Mouse (Mus musculus) kidney, adult 8-10 months (tissue): ENCODE results near the gene Ptprm.

Source experiments
- DNase-seq, 2 experiments: peaks; one replicate each; pipeline ENCODE4 v3.0.0; 2022

Gene Ptprm

GRCm38 (mm10) chr17:66757025-66757511 is 597.2 kb downstream of the Ptprm start:
- DNase-seq: no peak

GRCm38 (mm10) chr17:66756500-66756899 is 597.8 kb downstream of the Ptprm start:
- no peak for DNase-seq

DNA sequence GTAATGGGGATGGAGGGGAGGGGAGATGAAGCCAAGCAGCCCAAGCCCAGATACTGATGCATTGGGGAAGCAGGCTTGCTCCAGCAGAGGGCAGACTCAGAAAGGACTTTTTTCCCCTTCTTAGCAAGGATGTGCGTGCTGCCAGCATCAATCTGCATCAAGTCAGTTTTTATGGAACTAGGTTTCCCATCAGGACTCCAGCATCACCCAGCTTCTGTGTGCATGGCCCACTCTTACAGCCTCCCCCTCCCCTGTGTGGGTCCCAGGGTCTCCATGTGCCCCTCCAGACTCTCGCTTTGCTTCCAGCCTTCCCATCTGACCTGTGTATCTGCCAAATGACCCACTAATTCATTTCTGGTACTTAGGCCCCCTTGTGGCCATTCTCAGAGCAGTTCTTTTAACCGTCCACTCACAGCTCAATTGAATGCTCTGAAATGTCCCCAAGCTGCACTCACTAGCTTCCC is 599.0 kb downstream of the Ptprm start:
- DNase-seq: peak in 1 of 2 experiments; percentile 31

DNA sequence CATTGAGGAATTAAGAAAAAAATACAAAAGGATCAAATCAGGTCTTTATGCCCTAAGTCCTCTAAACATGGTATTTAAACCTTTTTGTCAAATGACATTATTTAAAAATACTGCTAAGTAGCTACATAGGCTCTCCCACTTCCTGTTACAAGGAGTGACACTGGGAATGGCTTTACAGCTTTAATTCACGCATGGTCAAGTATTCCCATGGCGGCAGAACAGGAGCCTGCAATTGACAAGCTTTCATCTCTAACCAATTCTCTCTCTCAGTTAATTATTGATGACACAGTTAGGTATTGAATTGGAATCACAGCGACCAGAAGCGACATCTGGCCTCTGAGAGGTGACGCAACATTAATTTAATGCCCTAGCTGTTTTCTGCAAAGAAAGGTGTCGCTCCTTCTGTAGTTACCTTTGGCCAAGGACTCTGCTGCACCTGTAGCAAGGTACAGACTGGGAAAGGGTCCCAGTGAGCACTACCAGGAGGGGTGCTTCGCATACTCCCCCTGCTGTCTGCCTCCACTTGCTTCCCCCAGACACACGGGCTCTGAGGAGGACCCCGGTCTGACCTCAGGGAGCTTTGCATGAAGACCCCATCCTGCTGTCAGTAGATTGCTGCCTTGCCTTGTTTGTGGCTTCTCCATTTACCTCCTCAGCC is 599.9 kb downstream of the Ptprm start:
- no peak for DNase-seq

DNA sequence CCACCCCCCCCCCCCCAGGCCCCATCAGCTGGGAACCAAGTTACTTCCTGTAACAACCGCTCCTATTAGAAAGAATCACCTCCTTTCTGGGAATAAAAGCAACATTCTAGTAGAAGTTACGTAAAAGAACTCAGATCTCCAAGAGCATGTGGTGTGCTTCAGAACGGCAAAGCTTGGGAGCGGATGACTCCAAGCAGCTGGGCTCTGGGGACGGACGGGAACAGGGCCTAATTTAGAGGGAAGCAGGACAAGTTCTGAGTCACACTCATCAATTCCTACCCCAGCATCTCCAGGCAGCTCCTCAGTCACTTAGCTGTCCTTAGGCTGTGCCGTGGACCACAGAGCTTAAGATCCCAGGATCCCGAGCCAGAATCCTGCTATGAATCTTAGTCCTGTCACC is 602.5 kb downstream of the Ptprm start:
- DNase-seq: no peak

DNA sequence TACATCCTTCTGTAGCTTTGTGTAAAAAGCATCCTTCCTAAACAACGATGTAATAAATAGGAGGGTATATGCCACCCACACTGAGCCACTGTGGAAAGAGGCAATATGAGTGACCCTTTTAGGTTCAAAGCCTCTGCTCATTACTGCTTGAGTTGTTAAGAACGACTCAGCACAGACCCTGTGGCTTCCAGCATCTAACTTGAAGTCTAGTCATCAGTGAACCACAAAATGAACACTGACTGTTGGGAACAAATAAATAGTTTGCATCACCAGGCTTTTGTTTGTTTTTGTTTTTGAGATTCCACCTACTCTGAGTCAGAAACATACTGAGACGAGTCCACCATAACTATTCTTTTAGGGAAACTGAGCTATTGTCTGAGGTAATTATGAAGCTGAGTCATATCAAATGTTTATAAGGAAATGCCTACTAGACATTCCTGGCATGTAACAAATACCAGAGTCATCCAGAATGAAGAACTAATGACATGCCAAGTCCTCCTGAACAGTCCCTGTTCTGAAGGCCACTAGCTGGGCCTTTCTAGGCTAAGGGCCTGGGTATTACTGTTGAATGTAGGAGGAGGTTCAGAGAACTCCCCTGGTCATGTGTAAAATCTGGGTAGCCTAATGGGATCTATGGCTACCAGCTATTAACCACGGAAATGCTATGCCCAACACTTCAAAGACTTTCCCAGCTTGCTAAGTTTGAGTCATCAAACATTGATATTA is 603.6 kb downstream of the Ptprm start:
- DNase-seq: no peak

DNA sequence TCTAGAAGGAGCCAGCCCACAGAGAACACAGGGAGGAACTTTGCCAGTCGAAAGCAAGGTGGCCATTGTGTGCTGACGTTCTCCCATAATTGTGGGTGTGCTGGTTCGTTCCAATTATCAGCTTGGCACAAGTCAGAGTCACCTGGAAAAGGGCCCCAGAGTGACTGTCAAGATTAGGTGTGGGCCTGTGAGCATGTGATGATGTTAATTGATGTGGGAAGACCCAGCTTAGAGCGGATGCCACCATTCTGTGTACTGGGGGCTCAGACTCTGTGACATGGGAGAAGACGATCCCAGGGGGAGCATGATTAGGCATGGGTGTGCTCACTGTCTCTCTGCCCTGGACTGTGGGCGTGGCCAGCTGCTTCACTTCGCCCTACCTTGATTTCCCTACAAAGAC is 604.3 kb downstream of the Ptprm start:
- no peak for DNase-seq

GRCm38 (mm10) chr17:66746506-66746905 is 607.8 kb downstream of the Ptprm start:
- DNase-seq: no peak

DNA sequence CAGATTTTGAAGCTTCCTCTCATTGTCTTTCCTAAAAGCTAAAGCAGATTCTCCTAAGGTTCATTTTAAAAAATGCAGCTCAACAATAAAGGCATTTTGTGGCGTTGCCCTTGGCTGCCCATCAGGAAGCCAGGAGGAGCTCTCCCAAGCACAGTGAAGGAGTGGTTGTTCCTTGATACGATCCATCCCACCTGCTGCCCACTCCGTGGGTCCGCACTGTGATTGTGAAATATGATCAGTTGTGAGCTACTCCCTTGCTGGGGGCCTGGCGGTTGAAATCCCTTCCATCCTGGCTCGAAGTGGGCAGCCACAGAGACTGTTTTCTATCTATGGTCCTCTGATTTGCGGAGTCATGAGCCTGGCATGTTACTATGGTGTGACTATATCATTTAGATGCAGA is 610.9 kb downstream of the Ptprm start:
- DNase-seq: no peak

DNA sequence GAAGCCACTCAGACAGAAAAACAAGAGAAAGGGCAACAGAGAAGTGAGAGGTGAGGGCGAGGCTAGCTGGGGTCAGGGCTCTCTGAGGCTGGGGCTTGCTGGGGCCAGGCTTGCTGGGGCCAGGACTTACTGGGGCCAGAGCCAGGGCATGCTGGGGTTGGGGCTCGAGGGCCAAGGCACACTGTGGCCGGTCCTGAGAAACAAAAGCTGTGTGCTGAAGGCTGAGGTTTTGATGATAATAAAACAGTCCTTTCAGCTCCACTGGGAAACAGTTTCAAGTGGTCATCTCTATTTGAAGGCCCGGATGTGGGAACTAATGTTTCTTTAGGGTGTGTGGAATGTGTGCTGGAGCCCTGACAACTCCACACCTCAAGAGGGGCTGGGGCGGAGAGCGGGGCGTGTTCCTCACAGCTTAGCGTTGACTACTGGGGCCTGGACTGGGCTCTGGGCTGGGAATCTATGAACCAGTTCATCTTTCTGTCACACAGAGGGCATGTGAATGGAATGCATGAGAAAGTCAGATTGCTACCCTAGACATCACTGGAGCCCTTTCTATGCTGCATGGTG is 615.4 kb downstream of the Ptprm start:
- DNase-seq: no peak

GRCm38 (mm10) chr17:66738331-66738730 is 615.9 kb downstream of the Ptprm start:
- DNase-seq: no peak

GRCm38 (mm10) chr17:66736450-66736849 is 617.8 kb downstream of the Ptprm start:
- DNase-seq: no peak

- DNase-seq: no peak
These were observed 620.7 kb downstream of the Ptprm start for GRCm38 (mm10) chr17:66733541-66733940.

DNA sequence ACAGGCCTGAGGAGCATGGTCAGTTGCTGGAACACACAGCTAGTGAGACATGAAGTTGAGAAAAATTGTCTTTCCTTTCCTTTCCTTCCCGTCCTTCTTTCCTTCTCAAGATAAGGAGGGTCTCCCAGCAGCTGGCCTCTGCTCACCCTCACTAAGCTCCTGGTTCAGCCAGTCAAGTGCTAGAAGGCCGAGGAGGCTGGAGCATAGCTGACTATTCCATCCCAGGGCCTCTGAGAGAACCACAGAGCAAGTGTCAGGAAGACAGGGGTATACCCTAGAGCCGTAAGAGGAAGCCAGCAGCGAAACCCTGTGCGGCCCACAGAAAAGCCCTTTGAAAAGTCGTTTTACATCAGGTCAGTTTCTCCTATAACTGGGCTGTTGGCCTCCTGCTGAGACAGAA is 624.3 kb downstream of the Ptprm start:
- DNase-seq: no peak

GRCm38 (mm10) chr17:66720992-66721351 is 633.3 kb downstream of the Ptprm start:
- peak; percentile 2 to 18 for DNase-seq

- DNase-seq: no peak
These were observed 633.9 kb downstream of the Ptprm start for GRCm38 (mm10) chr17:66720200-66720991.

DNA sequence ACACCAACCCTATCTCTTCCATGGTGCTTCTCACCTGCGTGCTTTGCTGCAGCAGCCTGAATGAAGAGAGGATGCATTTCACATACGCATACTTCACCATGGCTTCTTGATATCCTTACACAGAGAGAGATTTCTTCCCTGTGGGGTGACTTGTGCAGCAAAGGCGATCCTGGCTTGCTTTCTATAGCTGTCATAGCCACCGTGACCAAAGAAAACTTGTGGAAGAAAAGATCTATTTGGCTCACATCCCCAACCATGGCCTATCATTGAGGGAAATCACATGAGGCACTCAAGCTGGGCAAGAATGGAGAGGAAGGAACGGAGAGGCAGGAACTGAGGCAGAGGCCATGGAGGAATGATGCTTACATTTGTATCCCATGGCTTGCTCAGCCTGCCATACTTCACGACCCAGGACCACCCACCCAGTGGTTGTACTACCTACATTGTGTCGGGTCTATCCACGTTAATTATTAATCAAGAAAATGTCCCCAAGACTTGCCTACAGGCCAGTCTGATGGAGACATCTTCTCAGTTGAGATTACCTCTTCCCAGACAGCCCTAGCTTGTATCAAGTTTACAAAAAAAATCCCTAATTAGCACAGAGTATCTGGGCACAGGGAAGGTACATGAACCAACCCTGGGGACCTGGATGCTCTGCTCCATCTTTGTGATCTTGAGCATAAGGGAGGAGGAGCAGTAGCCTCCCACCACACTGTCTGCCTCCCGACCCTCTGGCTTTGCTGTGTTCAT is 641.6 kb downstream of the Ptprm start:
- no peak for DNase-seq

- DNase-seq: no peak
These were observed 642.8 kb downstream of the Ptprm start for GRCm38 (mm10) chr17:66711221-66712016.

GRCm38 (mm10) chr17:66710568-66710967 is 643.7 kb downstream of the Ptprm start:
- no peak for DNase-seq

DNA sequence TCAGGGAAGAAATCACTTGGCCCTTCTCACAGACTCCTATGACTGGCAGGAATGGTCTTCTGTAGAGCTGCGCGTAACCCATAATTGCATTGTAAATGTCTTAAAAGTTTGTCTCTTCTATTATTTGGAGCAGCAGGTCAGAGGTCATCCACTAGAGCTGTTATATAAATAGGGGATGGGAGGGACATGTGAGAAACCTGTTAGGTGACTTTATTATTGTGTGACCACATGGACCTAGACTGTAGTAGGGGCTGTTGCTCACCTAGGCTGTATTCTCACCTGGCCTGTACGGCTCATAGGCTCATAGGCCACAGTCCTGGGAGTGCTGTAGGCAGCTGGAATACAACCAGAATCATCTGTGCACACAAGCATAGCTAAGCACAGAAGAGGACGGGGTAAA is 645.5 kb downstream of the Ptprm start:
- no peak for DNase-seq

GRCm38 (mm10) chr17:66707684-66708083 is 646.6 kb downstream of the Ptprm start:
- no peak for DNase-seq
